Mouse (Mus musculus): ENCODE data around the gene Gmeb1.
"Not testable (repeated sequence)": the region's sequence is repeated elsewhere in the genome, so short reads cannot be mapped to it uniquely, and the experiment has no call there.

Gene Gmeb1

DNA sequence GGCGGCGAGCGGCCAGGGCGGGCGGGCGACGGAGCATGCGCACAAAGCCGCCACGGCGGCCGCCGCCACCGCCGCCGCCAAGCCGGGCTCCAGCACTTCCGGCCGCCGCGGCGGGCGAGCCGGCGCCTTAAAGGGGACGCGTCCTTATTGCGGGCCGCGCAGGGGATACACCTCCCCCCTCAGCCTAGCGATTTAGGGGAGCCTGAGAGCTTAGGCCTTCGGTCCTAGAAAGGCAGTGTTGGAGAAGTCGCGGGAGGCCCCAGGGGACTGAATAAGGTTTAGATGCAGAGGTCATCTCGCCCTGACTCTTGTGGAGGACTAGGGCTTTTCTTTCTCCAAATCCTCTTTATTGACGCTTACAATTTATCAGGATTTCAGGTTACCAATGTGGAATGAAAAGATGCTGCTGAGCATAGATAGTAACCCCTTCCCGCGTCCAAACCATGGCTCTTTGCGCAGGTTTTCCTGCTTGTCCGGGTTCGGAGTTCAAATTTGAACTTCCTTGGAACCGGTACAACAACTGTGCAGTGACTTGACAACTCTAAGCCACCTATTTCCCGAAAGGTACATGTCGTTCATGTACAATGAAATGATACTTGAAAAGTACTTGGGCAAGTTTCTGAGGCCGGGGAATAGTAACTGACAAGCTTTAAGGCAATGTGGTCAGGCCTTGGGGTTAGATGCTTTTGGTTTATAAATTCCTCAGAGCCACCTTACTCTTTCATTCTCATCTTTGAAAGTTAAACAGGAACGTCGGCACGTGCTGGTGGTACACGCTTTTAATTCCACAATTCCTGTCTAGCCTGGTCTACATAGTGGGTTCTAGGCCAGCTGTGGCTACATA, at the start of gene Gmeb1:
Gene Gmeb1 (minus strand): TSS at position 89 of the 844 bp plus-strand sequence.
- DNase-seq (ENCODE audit: low read depth) = peak; percentile 77

DNA sequence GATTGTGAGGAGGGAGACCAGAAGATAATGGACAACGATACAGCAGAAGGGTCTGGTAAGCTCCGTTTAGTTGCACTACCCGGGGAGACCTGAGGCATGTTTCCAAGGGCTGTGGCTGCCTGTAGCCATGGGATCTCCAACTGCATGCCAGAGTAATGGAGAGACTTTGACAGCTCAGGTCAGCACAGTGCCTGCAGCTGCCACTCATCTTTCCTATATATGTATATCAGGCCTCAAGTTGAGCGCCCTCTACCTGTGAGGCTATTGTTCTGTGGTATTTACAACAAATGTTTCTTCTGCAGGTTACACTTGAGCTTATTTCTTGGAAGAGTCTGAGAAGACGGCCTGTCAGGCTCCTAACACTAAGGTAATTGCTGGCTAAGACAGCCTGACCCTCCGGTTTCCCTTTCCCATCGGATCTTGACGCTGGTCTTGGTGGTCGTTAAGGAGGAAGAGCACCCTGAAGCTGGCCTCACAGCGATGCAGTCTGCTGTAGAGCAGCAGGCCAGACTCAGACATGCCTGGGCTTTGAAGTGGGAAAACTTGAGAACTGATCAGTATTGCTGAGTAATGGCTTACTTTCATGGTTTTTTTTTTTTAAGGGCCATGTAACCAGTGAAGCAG, 48.6 kb upstream of the Gmeb1 start:
- peak; percentile 85 for DNase-seq (ENCODE audit: low read depth)

DNA sequence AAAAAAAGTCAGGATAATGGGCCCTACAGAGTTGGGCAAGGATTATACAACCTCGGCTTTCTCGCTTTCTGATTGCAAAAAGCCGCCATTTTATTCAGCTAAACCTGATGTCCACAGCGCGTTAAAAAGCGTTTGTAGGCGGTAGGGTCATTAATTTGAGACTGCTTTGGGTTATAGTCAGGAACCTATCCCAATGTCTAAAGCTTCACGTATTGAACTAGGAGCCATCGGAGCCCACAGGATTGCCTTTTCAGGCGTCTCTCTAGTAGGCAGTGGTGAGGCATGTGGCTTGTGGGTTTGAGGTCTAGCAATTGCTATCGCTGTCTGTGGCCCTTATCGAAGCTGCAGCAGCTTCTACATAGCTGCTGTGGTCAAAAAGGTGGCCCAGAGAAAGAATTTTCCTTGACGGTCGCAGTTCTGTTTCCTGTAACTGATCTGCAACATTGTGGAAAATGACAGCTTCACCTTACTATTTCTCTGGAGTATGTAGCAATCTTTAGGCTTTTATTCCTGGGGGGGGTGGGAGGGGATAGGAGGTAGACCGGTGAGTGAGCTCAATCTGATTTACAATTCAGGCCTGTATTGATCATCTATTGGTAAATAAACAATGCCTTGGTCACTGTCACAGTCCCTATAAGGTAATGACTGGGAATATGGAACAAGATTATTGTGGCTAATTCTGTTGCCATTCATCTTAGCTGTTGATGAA, 47.9 kb upstream of the Gmeb1 start:
- DNase-seq (ENCODE audit: low read depth) = peak; percentile 93

DNA sequence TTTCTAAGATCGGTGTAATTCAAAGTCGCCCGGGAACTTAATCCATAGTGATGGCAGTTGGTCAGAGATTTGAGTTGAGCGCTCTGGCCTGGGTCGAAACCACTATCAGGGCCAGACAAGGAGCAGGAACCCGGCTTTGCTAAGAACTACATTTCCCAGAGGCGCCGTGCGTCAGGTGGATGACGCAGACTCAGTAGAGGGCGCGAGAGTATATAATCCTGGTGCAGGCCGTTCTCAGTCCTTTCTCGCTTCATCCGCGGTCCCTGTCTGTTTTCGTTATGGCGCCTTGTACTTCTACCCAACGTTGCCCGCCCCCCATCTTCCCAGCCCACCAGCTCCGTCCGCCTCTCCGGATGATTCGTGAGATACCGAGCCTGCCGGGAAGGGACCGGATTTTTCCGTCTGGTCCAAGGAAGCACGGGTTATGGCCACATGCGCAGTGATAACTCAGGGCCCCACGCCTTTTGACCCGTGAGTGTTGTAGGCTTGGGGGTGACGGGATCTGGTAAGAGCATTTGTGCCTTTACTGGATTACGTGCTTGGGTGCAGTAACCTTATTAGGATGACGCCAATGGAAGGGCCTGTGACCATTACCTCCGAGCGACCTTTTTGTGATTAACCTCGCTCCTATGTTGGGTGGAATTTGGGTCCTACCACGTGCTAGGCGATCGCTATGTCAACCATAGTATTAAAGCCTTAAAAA, 47.2 kb upstream of the Gmeb1 start:
- DNase-seq (ENCODE audit: low read depth) = peak; percentile 96

DNA sequence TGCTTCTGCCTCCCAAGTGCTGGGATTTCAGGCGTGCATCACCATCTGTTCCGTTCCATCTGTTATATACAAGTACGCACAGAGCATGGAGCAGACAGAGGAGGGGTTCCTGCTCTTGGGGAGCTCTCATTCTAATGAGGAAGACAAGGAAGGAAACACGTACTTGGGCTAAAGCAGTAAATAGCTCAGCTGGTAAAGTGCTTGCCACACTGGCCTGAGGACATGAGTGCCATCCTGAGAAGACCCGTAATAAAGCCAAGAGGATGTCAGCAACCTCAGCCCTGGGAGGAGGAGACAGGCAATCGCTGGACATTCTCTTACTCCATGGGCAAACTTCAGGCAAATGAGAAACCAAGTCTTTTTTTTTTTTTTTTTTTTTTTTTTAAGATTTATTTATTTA, 44.6 kb upstream of the Gmeb1 start:
- DNase-seq (ENCODE audit: low read depth) = peak; percentile 65

DNA sequence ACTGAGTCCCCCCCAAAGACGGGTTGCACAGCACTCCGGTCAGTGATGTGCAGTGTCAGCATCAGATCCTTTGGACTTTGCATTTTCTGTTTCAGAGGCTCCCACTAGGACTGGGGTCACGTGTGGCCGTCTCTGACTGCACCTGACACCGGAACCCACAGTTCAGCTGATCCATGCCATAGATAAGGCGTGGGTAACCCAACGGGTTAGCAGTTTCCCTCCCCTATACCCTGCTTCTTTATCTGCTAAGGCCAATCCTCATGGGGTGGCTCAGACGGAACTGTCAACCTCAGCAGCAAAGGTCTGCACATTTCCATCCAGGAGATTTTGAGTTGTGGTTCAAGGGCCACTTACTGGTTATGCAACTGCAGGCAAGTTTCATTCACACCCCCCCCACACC, 43.9 kb upstream of the Gmeb1 start:
- DNase-seq (ENCODE audit: low read depth) = peak; percentile 69

DNA sequence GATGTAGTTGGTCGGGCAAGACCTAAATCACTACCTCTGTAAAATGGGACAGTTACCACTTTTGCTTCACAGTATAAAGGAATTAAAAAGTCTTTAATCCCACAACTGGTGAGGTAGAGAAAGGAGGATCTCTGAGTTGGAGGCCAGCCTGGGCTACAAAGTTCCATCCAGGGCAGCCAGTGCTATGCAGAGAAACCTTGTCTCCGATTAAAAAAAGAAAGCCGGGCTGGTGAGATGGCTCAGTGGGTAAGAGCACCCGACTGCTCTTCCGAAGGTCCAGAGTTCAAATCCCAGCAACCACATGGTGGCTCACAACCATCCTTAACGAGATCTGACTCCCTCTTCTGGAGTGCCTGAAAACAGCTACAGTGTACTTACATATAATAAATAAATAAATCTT, 42.1 kb upstream of the Gmeb1 start:
- DNase-seq (ENCODE audit: low read depth) = not testable (repeated sequence)

DNA sequence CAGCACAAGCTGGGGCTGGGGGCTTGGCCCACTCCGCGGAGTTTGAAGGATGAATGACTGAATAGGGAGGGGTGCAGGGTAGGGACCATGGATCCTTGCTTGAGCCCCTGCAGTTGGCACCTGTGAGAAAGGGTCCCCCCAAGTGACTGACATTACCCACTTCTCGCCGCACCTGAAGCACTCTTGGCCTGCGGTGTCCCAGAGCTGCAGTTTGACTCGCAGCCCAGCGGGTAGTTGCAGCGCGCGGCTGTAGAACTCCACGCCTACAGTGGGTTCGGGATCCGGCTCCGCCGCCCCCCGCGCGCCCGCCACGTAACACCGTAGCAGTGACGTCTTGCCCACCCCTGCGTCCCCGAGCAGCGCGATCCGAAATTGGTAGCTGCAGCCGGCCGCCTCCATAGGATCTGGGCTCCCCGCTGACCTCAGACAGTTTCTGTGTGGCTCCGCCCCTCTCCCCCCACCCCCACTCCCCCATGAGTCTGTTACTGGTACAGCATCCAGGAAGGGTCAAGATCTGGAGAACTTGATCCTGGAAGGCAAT, 41.6 kb upstream of the Gmeb1 start, which contains the start of gene Rab42:
Gene Rab42 (minus strand): TSS at position 447 of the 541 bp plus-strand sequence.
- DNase-seq (ENCODE audit: low read depth) = no peak

DNA sequence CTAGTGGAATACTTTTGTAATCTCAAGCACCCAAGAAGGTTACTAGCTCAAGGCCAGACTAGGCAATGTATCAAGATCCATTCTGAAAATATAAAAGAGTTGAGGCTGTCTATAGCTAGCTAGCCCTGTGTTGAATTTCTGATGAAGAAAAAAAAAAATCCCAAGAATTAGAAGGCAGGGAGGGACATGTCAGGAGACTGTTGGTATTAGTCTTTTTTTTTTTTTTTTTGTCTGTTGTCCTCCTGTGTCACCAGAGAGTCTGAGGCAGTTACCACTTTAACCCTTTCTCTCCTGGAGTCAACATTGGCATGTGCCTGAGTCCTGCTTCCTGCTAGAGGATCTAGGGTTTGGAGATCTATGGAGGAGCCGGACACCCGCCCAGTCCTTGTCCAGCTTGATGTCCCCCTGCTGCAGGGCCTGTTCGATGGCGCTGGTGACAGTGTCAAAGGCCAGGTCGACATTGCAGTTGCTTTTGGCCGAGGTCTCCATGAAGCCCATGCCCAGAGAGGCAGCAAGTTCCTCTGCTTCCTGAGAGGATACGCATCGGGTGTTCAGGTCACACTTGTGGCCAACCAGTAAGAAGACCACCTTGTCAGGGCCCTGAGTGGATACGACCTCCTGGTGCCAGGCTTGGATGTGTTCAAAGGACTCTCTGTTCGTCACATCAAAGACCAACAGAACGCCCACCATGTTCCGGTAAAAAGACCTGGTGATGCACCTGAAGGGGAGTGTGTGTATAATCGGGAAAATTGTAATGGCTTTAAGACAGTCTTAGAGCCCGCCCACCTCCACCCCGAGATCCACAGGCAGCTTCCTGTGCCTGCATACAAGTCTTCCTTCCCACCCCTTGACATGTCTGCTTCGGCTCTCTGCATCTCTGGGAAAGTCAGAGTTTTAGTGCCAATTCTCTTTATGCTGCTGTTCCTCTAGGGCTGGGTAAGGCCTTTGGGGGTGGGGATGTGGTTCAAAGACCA, 40.9 kb upstream of the Gmeb1 start:
- no peak for DNase-seq (ENCODE audit: low read depth)

DNA sequence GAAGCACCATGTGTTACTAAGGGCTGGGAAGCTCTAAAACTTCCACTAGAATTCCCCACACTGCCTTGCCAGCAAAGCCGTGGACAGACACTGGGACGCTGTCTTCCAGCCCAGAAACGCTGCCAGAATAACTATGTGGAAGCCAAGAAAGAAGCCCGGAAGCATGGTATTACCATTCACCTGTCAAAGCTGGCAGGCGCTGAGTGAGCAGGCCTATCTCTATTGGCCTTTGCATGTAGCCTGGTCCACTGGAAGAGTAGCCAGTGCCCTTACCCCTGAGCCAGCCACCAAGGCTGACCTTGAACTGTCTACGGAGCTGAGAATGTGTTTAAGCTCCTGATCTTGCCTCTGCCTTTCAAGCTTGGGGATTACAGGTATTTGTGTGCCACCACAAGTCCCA, 40.1 kb upstream of the Gmeb1 start:
- DNase-seq (ENCODE audit: low read depth) = no peak

DNA sequence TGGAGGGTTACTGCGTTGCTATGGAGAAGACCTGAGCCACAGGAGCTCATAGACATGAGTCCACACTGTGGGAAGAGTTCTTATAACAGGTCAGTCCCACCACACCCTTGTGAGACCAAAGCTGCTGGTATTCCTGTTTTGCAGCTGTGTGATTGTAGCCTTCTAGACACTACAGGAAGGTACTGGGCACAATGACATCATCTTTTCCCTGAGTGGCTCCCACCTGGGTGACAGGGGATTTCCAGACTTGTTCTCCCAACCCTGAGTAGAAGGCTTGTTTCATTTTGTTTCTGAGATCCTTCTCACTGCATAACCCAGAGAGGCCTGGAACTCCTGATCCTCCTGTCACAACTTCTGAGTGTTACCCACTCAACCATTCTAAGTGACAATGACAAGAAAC, 38.4 kb upstream of the Gmeb1 start:
- DNase-seq (ENCODE audit: low read depth) = no peak

DNA sequence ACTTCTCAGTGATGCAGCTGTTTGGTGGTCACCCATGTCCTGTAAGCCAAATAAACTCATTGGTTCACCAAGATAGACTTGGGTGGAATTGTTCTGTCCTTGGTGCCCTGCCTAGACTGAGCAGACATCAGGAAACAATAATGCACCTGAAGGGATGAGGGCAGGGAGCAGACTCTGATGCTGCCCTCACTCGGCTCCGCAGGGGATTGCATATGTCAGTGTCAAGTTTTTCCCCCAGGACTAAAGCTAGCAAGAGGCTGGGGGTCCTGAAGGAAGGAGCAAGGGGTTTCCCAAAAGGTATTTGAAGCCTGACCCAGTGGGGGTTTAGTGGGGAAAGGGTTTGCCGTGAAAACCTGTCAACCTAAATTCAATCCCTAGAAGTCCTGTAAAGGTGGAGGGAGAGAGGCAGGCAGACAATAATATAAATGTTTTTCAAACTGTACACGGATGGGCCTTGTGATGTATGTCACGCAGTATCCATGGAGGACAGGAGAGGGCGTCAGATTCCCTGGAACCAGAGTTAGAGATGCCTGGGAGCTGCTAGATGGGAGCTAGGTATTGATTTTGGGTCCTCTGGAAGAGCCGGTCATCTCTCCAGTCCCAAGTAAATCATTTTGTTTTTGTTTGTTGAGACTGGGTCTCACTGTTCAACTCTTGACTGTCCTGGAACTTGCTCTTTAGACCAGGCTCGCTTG, 34.4 kb upstream of the Gmeb1 start:
- DNase-seq (ENCODE audit: low read depth) = peak; percentile 52

DNA sequence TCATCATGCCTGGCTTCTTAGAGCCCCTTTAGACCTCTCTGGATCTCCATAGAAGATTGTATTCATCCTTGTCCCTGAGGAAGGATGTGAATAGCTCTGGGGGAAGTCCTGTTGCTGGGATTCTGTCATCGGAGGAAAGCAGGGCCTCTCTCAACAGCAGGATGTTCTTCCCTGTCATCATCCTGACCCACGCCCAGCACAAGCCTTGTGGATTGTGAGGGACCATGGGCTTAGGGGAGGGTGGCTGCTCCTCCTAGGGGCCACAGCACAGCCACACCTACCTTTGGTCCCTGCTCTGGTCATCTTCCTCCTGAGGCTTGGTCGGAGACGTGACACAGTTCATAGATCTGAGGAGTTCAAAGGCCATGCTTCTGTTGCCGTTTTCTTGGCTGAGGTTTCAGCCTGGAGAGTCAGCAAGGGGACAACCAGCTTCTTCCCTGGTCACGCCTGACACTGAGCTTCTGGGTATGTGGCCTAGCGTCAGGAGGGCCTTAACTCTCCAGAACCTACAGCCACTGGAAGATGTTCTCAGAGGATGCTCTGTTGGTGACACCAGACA, 32.4 kb upstream of the Gmeb1 start:
- DNase-seq (ENCODE audit: low read depth) = no peak

DNA sequence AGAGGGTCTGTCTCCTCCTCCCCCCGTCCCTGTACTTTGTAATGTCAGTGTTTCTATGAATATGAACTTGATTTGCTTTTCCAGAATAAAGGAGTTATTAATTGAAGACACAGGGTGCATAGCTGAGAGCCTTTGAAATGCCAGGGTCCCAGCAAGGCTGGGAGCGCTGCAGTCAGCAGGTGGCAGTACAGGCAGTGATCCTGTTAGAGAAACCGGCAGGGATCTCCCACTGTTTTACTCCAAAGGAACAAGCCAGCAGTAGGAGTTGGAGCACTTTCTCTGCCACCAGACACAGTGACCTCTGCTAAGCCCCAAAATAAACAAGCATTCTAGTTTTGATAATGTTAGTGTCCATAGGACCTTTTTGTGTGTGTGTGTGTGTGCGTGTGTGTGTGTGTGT, 31.6 kb upstream of the Gmeb1 start:
- DNase-seq (ENCODE audit: low read depth) = peak; percentile 42

DNA sequence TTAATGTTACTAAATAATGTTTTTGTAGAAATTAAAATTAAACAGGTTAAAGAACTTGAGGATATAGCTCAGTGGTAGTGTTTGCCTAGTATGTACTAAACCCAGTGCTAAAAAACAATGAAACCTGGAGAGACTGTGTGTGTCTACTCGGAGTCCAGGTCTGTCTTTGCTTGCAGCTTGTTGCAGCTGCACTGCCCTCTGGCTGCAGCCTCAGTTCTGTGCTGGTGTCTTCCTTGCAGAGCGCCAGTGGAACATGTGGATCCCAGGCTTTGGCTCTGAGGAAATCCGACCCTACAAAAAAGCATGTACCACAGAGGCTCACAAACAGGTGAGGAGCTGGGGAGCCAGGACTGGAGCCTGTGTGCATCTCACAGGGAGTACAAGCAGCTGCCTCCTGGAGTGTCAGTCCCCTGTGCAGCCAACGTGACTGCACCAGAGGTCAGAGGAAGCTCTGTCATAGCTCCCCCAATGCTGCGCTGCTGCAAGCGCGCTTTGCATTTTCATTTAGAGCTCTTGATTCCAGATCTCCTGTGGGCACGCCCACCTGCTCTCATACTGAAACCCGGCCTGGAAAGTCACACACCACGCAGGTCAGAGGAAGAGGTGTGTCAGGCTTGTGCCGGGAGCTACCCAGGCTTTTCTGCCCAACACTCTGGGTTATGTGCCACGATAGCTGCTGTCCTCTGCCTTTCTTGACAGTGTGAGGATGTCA, 30.4 kb upstream of the Gmeb1 start:
- no peak for DNase-seq (ENCODE audit: low read depth)

DNA sequence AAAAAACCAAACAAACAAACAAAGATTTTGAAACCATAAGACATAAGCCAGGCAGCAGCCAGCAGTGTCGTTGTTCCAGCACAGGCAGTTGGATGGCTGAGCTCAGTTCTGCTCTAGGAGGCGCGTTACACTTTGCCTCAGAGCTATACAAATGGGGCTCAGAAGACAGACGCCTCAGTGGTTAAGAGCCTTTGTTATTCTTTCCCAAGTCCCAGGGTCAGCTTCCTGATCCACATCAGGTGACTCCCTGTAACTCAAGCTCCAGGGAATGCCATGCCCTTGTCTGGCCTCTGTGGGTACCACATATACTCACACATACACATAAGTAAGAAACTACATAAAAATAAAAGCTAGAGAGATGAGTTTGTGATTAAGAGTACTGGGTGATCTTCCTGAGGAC, 29.7 kb upstream of the Gmeb1 start:
- DNase-seq (ENCODE audit: low read depth) = no peak

DNA sequence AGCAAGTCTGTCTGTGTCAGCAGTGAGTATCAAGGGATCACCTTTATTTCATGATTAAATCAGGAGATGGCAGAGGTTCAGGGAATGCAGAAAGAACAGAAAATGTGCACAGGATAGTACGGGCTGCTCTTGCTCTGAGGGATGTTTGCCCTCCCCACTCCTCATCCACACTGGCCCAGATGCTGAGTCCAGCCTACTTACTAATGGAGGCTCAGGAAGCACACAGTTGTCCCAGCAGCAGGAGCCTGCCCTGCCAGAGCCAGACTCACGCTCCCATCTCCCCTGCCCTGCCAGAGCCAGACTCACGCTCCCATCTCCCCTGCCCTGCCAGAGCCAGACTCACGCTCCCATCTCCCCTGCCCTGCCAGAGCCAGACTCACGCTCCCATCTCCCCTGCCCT, 27.4 kb upstream of the Gmeb1 start:
- DNase-seq (ENCODE audit: low read depth) = not testable (repeated sequence)

DNA sequence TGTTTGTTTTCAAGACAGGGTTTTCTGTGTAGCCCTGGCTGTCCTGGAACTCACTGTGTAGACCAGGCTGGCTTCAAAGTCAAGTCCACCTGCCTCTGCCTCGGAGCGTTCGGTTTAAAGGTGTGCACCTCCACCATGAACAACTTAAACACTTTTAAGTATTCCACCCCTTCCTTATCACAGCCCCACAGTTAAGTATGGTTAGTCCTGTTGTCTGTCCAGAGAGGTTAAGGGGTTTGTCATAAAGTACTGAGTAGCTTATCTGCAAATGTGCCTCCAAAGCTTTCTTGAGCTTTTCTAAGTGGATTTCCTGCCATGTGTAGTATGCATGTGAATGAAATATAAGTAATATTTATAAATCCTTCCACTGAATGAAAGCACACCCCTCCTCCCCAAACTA, 14.5 kb upstream of the Gmeb1 start:
- no peak for DNase-seq (ENCODE audit: low read depth)

Data from 416B (cell line).